Mouse (Mus musculus) embryo, embryonic 10.5 days (tissue): Measurements from ENCODE around the gene Ddx55.
"Not testable (repeated sequence)": the region's sequence is repeated elsewhere in the genome, so short reads cannot be mapped to it uniquely, and the experiment has no call there.

ENCODE experiments used
- DNase-seq: peaks from one replicate; pipeline ENCODE4 v3.0.0-alpha.2; 2015; ENCODE audit warnings: low spot score

Gene Ddx55

GRCm38 (mm10) chr5:124538813-124539792, 13.6 kb upstream of the Ddx55 start:
- peak; percentile 74 for DNase-seq

DNA sequence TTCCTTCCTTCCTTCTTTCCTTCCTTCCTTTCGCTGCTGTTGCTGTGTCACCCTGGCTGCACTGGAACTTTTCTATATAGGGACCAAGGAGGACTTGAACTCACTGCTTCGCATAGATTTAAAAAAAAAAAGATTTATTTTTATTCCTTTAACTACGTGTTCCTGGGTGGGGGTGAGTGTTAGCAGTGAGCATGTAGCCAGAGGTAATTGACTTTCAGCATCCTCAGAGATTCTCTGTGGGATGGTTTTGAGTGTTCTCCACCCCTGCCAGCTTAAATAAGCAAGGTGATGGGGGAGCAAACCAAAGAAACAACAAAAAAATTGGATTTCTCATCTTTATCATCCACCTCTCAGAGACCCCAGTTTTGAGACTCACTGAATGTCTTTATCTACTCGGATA, 12.8 kb upstream of the Ddx55 start:
- DNase-seq: no peak

GRCm38 (mm10) chr5:124540383-124540786, 12.3 kb upstream of the Ddx55 start, which contains the start of gene Tmed2:
Gene Tmed2 (plus strand): TSS chr5:124540695.
- DNase-seq: peak; percentile 97

DNA sequence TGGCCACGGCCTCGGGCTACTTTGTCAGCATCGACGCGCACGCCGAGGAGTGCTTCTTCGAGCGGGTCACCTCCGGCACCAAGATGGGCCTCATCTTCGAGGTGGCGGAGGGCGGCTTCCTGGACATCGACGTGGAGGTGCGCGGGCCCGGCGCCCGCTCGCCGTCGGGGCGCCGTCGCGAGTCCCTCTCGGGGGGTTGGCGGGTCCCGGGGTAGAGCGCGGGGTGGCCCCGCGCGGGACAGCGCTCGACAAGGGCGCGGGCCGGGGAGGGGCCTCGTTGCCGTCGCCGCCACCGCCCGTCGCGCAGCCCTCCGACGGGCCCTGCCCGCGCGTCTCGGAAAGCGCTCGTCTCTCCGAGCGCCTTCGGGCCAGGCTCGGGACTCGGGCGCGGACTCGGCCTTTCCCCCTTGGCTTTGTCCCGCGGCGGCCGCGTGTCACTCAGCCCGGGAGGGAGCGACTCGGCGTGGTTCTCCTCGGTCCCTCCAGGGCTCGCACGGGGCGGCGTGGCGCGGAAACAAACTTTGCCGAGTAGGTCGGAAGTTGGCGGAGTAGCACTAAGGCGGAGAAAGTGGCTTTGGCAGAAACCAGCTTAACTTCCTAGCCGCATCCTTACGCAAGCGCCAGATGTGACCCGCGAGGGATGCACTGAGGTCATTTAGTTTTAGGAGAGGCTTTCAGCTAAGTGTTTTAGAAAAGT, 11.6 kb upstream of the Ddx55 start:
- no peak for DNase-seq

DNA sequence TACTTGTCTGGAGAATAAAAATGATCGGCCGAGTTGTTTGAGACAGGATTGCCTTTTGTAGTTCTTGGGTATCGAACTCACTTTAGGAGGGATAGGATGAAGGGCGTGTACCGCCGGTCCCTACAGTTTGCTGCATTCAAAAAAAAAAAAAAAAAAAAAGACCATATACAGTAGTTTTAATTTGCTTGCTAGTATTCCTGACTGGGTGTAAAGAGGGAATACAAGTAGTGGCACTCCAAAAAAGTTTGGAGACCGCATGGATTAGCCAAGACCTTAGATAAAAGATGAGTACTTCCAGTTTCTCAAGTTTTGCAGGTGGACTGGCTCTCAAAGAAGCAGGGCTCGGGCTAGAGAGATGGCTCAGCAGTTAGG, 11.1 kb upstream of the Ddx55 start:
- no peak for DNase-seq

DNA sequence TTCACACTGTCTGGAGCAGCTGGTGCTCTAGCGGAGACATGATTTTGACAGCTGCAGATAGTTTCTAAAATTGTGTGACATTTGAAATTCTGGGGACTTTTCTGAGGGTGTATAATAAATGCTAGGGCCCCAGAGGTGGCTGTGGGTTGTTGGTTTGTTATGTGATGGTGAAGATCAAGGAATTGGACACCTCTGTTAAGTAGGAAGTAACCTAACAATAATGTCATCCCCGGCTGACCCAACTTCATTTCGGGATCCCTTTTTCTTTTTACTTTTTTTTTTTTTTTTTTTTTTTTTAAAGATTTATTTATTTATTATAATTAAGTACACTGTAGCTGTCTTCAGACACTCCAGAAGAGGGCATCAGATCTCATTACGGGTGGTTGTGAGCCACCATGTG, 1.9 kb upstream of the Ddx55 start:
- not testable (repeated sequence) for DNase-seq

DNA sequence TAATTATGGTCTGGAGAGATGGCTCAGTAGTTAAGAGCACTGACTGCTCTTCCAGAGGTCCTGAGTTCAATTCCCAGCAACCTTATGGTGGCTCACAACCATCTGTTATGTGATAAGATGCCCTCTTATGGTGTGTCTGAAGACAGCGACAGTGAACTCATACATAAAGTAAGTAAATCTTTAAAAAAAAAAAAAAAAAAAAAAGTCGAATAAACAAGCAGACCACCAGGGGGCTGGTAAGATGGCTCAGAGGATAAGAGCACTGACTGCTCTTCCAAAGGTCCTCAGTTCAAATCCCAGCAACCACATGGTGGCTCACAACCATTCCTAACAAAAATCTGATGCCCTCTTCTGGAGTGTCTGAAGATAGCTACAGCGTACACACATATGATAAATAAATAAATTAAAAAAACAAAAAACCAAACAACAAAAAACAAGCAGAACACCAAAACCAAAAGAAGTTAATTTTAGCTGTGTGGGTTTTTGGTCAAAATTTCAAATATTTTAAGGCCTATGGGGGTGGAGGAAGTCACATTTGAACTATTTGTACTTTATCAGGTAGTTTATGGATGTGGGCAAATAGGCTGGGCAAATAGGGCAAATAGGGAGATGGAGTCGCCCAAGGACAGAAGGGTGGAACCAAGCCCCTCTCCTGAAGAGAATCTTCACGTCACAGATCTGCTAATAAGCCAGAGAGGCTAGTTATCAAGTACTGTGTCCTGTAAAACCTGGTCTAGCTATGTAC, 1.1 kb upstream of the Ddx55 start:
- not testable (repeated sequence) for DNase-seq

- DNase-seq: no peak
Observed at GRCm38 (mm10) chr5:124552094-124552472, 581 bp upstream of the Ddx55 start.

- DNase-seq: no peak
Observed at GRCm38 (mm10) chr5:124553607-124554006, 943 bp downstream of the Ddx55 start.

GRCm38 (mm10) chr5:124555145-124555544, 2.5 kb downstream of the Ddx55 start:
- peak; percentile 48 for DNase-seq

GRCm38 (mm10) chr5:124571068-124571467, 18.4 kb downstream of the Ddx55 start:
- no peak for DNase-seq

DNA sequence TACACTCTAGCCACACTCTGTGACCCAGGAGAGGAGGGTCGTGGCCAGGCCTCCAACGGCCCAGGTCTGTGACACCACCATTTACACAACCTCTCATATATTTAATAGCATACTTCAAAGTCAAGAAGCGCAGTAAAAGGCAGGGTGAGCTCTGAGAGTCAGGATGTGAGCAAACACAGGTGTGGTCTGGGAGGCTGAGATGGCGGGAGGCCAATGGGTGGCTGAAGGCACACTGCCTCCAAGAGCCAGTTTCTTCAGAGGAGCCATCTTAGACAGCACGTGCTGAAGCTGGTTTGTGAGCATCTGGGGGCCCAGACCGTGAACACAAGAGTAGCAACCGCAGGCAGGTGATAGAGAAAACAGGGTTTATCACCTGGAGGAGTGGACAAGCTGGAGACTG, 22.8 kb downstream of the Ddx55 start:
- DNase-seq: no peak

- peak; percentile 96 for DNase-seq
Observed at GRCm38 (mm10) chr5:124578633-124579317, 26.1 kb downstream of the Ddx55 start, which contains the start of the genes Eif2b1 and Gtf2h3. Gene Eif2b1 (minus strand): TSS chr5:124579131. Gene Gtf2h3 (plus strand): TSS chr5:124579140.

DNA sequence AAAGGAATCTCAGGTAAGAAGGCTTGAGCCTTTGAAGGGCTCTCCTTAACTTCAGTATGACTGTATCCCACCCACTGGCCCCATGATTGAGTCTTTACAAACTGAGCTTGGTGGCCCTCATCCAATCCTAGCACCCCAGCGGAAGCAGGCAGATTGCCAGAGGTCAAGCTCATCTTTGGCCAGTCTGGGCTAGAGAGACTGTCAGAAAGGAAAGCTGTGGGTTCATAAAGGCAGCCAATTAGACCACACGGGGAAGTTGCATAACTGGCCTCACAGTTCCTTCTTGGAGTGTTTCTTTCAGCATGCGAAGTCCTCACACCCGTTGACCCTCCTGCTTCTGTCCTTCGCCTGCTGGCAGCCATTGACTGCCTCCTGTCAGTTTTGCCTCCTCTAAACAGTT, 29.9 kb downstream of the Ddx55 start:
- no peak for DNase-seq

- DNase-seq: no peak
Observed at GRCm38 (mm10) chr5:124592768-124593167, 40.1 kb downstream of the Ddx55 start.

GRCm38 (mm10) chr5:124598224-124599174, 45.8 kb downstream of the Ddx55 start:
- DNase-seq: peak; percentile 99

DNA sequence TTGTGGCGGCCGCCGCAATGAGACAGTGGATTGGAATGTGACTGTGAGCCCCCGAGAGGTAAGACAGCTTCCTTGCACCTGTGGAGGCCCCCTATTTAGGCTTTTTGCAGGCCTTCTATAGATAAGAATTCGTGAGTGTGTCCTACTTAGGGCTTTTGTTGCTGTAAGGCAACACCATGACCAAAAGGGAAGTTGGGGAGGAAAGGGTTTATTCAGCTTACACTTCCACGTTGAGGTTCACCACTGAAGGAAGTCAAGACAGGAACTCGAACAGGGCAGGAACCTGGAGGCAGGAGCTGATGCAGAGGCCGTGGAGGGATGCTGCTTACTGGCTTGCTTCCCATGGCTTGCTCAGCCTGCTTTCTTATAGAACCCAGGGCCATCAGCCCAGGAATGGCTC, 47.1 kb downstream of the Ddx55 start:
- DNase-seq: not testable (repeated sequence)

DNA sequence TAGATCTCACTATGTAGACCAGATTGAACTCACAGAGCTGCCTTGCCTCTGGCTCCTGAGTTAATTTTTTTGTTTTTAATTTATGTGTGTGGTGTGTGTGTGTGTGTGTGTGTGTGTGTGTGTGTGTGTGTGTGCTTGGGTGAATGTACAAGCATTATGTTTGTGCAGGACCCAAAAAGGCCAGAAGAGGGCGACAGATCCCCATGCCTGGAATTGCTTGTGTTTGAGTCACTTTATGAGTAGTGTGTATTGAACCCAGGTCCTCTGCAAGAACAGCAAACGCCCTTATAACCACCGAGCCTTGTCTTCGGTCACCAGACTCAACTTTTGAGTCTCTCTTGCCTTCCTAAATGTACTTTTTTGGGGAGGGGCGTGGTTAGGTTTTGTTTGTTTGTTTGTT, 49.7 kb downstream of the Ddx55 start:
- peak; percentile 78 for DNase-seq

GRCm38 (mm10) chr5:124604296-124604695, 51.6 kb downstream of the Ddx55 start:
- no peak for DNase-seq

- DNase-seq: no peak
Observed at GRCm38 (mm10) chr5:124605041-124605622, 52.5 kb downstream of the Ddx55 start.
